Mouse (Mus musculus) bone marrow, adult 2 months (tissue): ENCODE measurements around the gene Ccdc116.

Source experiments
- CTCF ChIP-seq: fragments of 200-500 bp; IDR thresholded peaks from 2 replicates; pipeline ENCODE4 v1.5.1; 2011; ENCODE audit warnings: low read length, control low read depth; ENCODE audit not compliant: control insufficient read depth, insufficient read depth
- POLR2A ChIP-seq: fragments of 200-500 bp; IDR thresholded peaks from 2 replicates; pipeline ENCODE4 v1.6.1; 2011; ENCODE audit warnings: low read depth, mild to moderate bottlenecking, control low read depth, low read length, borderline replicate concordance; ENCODE audit not compliant: control insufficient read depth

- TF ChIP-seq POLR2A (peak; percentile 41; the same call in 1 of the 2 replicates), CTCF (no peak)
Measured at GRCm38 (mm10) chr16:17110771-17111743, 36.0 kb downstream of the Ccdc116 start, which contains the start of gene Ppil2.
